In the genomic region with DNA sequence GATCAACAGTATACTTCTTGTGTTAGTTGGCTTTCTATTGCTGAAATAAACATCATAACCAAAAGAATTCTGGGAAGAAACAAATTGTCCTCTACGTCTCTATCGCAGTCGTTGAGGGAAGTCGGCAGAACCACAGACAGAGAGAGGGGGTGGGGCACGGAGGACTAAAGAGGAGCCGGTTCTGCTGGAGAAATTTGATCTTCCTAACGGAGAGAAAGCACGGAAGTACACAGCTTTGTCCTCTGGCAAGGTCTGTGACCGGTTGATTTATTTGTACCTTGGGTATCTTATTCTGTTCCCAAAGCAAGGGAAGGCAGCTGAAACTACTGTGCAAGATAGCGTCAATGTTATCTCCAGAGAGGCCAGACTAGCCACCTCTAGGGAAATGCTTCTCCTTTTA, we compare ENCODE assay signal across 11 mouse cellular contexts. TPM values are rescaled to one million over a fixed set of nuclear protein-coding genes. Genes with fewer than 3 reads are reported as not detected.
DNase-seq lines count a peak whose midpoint lies in the region; ATAC-seq and TF ChIP-seq lines count a peak whose summit lies in the region.
"Had no signal": no experiment of that assay in that cellular context is flagged by ENCODE, and none has a peak within 500 bp of the region (broad histone marks: within the 10 kb centered on the region; RNA-seq: fewer than 3 reads in every experiment).

No protein-coding gene starts in this region.

- no peak for DNase-seq in hindbrain, postnatal 0 days (ENCODE audit: low spot score)
- DNase-seq in embryo, embryonic 11 days = peak; percentile 47
- DNase-seq in limb, embryonic 14.5 days (ENCODE audit: low spot score) = peak; percentile 47
- DNase-seq in testis, postnatal 14 days (ENCODE audit: low spot score) = no peak
- DNase-seq in left cerebral cortex, postnatal 25 days (ENCODE audit: low spot score in 2 of 2) = no peak
- no peak for DNase-seq in layer of hippocampus, adult 2 months (ENCODE audit: low spot score in 2 of 2)
- DNase-seq: cerebellum, postnatal 14 days had no signal

- no peak overlapping the region for H3K9ac ChIP-seq in hindbrain, embryonic 12.5 days
- H3K9ac ChIP-seq in hindbrain, postnatal 0 days (replicated peaks; ENCODE audit: low read length) = no peak overlapping the region
- H3K9ac ChIP-seq in limb, embryonic 14.5 days (ENCODE audit: low read depth, low read length, severe bottlenecking) = no peak overlapping the region

- H3K4me3 ChIP-seq in hindbrain, embryonic 12.5 days = no peak overlapping the region
- H3K4me3 ChIP-seq in hindbrain, postnatal 0 days (ENCODE audit: low read length) = no peak overlapping the region
- H3K4me3 ChIP-seq in E14TG2a.4 (replicated peaks; ENCODE audit: low read length) = peak overlapping the region; percentile 26
- no peak overlapping the region for H3K4me3 ChIP-seq in limb, embryonic 14.5 days (replicated peaks; ENCODE audit: low read length)
- H3K4me3 ChIP-seq in layer of hippocampus, adult 2 months = no peak overlapping the region

- H3K4me1 ChIP-seq in hindbrain, embryonic 12.5 days = 0 out of 2 replicates have a peak, but pooled peaks cover 7% of the 10 kb centered on the region
- no peaks in the 10 kb centered on the region for H3K4me1 ChIP-seq in hindbrain, postnatal 0 days (ENCODE audit: insufficient read depth, low read length)
- H3K4me1 ChIP-seq in E14TG2a.4 (replicated peaks; ENCODE audit: low read depth, low read length) = peaks cover 31% of the 10 kb centered on the region
- H3K4me1 ChIP-seq in limb, embryonic 14.5 days (ENCODE audit: control insufficient read depth, insufficient read depth, low read length) = no peaks in the 10 kb centered on the region

- TF ChIP-seq CTCF in hindbrain, postnatal 0 days (IDR thresholded peaks at IDR 0.05; ENCODE audit: low read depth) = no peak
- no peak for TF ChIP-seq CTCF in E14TG2a.4 (conservative IDR thresholded peaks at IDR 0.05; ENCODE audit: low read length)
- TF ChIP-seq CTCF in layer of hippocampus, adult 2 months (conservative IDR thresholded peaks at IDR 0.05) = no peak

- TF ChIP-seq POLR2A in limb, embryonic 14.5 days (IDR thresholded peaks at IDR 0.05; ENCODE audit: borderline replicate concordance, extremely low read depth, insufficient read depth, insufficient read length) = no peak

- intact Hi-C loops in left cerebral cortex, postnatal 25 days (cut with DNase I) = no loop called here

- no peak for ATAC-seq in hindbrain, embryonic 12.5 days (ENCODE audit: low FRiP score)
- ATAC-seq in hindbrain, postnatal 0 days = no peak
- no peak for ATAC-seq in limb, embryonic 14.5 days (ENCODE audit: low FRiP score, low read depth)

- 12% methylated on average over 10 of the region's 10 CpGs for WGBS in hindbrain, embryonic 12.5 days
- WGBS in hindbrain, postnatal 0 days = 16% methylated on average over 10 of the region's 10 CpGs
- 9% methylated on average over 10 of the region's 10 CpGs for WGBS in limb, embryonic 14.5 days

- no peaks in the 10 kb centered on the region for H3K36me3 ChIP-seq in hindbrain, embryonic 12.5 days
- no peaks in the 10 kb centered on the region for H3K36me3 ChIP-seq in hindbrain, postnatal 0 days (ENCODE audit: insufficient read depth, low read length)
- no peaks in the 10 kb centered on the region for H3K36me3 ChIP-seq in E14TG2a.4 (ENCODE audit: insufficient read depth, low read length)
- no peaks in the 10 kb centered on the region for H3K36me3 ChIP-seq in limb, embryonic 14.5 days (ENCODE audit: control insufficient read depth, insufficient read depth, low read length)

- H3K4me2 ChIP-seq in hindbrain, embryonic 12.5 days (replicated peaks) = peak overlapping the region; percentile 25; the same call in 1 of the 2 replicates
- H3K4me2 ChIP-seq in hindbrain, postnatal 0 days (ENCODE audit: low read depth, low read length) = no peak overlapping the region
- H3K4me2 ChIP-seq in limb, embryonic 14.5 days (replicated peaks; ENCODE audit: low read depth, low read length, severe bottlenecking) = no peak overlapping the region

- no peaks in the 10 kb centered on the region; the same call in 1 of the 2 replicates for H3K27me3 ChIP-seq in hindbrain, embryonic 12.5 days
- H3K27me3 ChIP-seq in hindbrain, postnatal 0 days (ENCODE audit: insufficient read depth, low read length) = no peaks in the 10 kb centered on the region
- peaks cover 41% of the 10 kb centered on the region for H3K27me3 ChIP-seq in E14TG2a.4 (ENCODE audit: insufficient read depth, low read length)
- no peaks in the 10 kb centered on the region for H3K27me3 ChIP-seq in limb, embryonic 14.5 days (ENCODE audit: control insufficient read depth, insufficient read depth, low read length)

- H3K27ac ChIP-seq in hindbrain, embryonic 12.5 days = no peak overlapping the region
- H3K27ac ChIP-seq in hindbrain, postnatal 0 days = no peak overlapping the region
- no peak overlapping the region for H3K27ac ChIP-seq in limb, embryonic 14.5 days (replicated peaks; ENCODE audit: low read depth, low read length)
- H3K27ac ChIP-seq in layer of hippocampus, adult 2 months = no peak overlapping the region

- no peaks in the 10 kb centered on the region for H3K9me3 ChIP-seq in hindbrain, embryonic 12.5 days (replicated peaks)
- no peaks in the 10 kb centered on the region for H3K9me3 ChIP-seq in hindbrain, postnatal 0 days (ENCODE audit: low read length)
- no peaks in the 10 kb centered on the region for H3K9me3 ChIP-seq in E14TG2a.4 (ENCODE audit: low read length)
- H3K9me3 ChIP-seq in limb, embryonic 14.5 days (ENCODE audit: control insufficient read depth, low read length) = no peaks in the 10 kb centered on the region

RNA-seq across cellular contexts. Expression of gene Dhrs4, which starts 7.8 kb away (rescaled TPM):
- 42.7 and 44.5 TPM in 2 replicates for polyA plus RNA-seq in hindbrain, embryonic 12.5 days (2016; fragmentation: Nextera tagmentation; extraction: Ambion mirVana)
- total RNA-seq in hindbrain, postnatal 0 days (2014; rRNA removed) = 15.8 and 18.4 TPM in 2 replicates
- 28.1 and 29.6 TPM in 2 replicates for polyA plus RNA-seq in hindbrain, postnatal 0 days (2015; fragmentation: Nextera tagmentation; extraction: Ambion mirVana)
- 53.0 and 58.6 TPM in 2 replicates for polyA plus RNA-seq in limb, embryonic 14.5 days (2012; rRNA removed)
- 48.4 and 60.3 TPM in 2 replicates for polyA plus RNA-seq in limb, embryonic 14.5 days (2014; fragmentation: Nextera tagmentation; extraction: Ambion mirVana)
- 10 to 100 TPM; 15.2 to 15.4 TPM for total RNA-seq in left cerebral cortex, postnatal 25 days (2021)
- 10 to 100 TPM; 18.6 to 23.7 TPM for total RNA-seq in layer of hippocampus, adult 2 months (2021)

RNA-seq across cellular contexts. Expression of gene Carmil3, which starts 19.6 kb away (rescaled TPM):
- 17.0 and 18.0 TPM in 2 replicates for polyA plus RNA-seq in hindbrain, embryonic 12.5 days (2016; fragmentation: Nextera tagmentation; extraction: Ambion mirVana)
- 90.5 and 120 TPM in 2 replicates for total RNA-seq in hindbrain, postnatal 0 days (2014; rRNA removed)
- 23.8 and 25.2 TPM in 2 replicates for polyA plus RNA-seq in hindbrain, postnatal 0 days (2015; fragmentation: Nextera tagmentation; extraction: Ambion mirVana)
- 24.8 and 28.8 TPM in 2 replicates for polyA plus RNA-seq in limb, embryonic 14.5 days (2012; rRNA removed)
- 3.6 and 5.4 TPM in 2 replicates for polyA plus RNA-seq in limb, embryonic 14.5 days (2014; fragmentation: Nextera tagmentation; extraction: Ambion mirVana)
- 10 to 100 TPM; 46.6 to 46.9 TPM for total RNA-seq in left cerebral cortex, postnatal 25 days (2021)
- total RNA-seq in layer of hippocampus, adult 2 months (2021) = 10 to 100 TPM; 57.9 to 64.4 TPM

RNA-seq across cellular contexts. Expression of gene Cpne6, which starts 39.4 kb away (rescaled TPM):
- polyA plus RNA-seq in hindbrain, embryonic 12.5 days (2016; fragmentation: Nextera tagmentation; extraction: Ambion mirVana) = 0.83 and 1.4 TPM in 2 replicates
- 8.3 and 19.7 TPM in 2 replicates for total RNA-seq in hindbrain, postnatal 0 days (2014; rRNA removed)
- polyA plus RNA-seq in hindbrain, postnatal 0 days (2015; fragmentation: Nextera tagmentation; extraction: Ambion mirVana) = 25.3 and 28.0 TPM in 2 replicates
- 0.74 and 0.83 TPM in 2 replicates for polyA plus RNA-seq in limb, embryonic 14.5 days (2012; rRNA removed)
- polyA plus RNA-seq in limb, embryonic 14.5 days (2014; fragmentation: Nextera tagmentation; extraction: Ambion mirVana) = 0.47 and 0.65 TPM in 2 replicates
- 100 to 1,000 TPM; 180 to 216 TPM for total RNA-seq in left cerebral cortex, postnatal 25 days (2021)
- total RNA-seq in layer of hippocampus, adult 2 months (2021) = 100 to 1,000 TPM; 723 to 730 TPM
- total RNA-seq: CH12.LX had no signal

RNA-seq across cellular contexts. Expression of gene Nrl, which starts 54.0 kb away (rescaled TPM):
- not detected in 2 replicates for polyA plus RNA-seq in hindbrain, embryonic 12.5 days (2016; fragmentation: Nextera tagmentation; extraction: Ambion mirVana)
- total RNA-seq in hindbrain, postnatal 0 days (2014; rRNA removed) = 4.4 and 7.1 TPM in 2 replicates
- 0.23 and 0.33 TPM in 2 replicates for polyA plus RNA-seq in hindbrain, postnatal 0 days (2015; fragmentation: Nextera tagmentation; extraction: Ambion mirVana)
- polyA plus RNA-seq in limb, embryonic 14.5 days (2012; rRNA removed) = 0.06 TPM in 1 of 2 replicates, not detected in the other
- polyA plus RNA-seq in limb, embryonic 14.5 days (2014; fragmentation: Nextera tagmentation; extraction: Ambion mirVana) = not detected in 2 replicates
- 1 to 10 TPM in 1 of 2 experiments, under 1 TPM in 1; 0.34 to 1.2 TPM for total RNA-seq in left cerebral cortex, postnatal 25 days (2021)
- total RNA-seq in layer of hippocampus, adult 2 months (2021) = 1 to 10 TPM; 2.2 to 3.6 TPM
- total RNA-seq: adrenal gland, adult 18-20 months had no signal

Comparison
In these comparisons a context has a peak if more than half of its experiments do, and no peak if none do; other contexts are left out.
1. DNase-seq: peak in embryo, embryonic 11 days (single experiment) and limb, embryonic 14.5 days (single experiment); none in hindbrain, postnatal 0 days (single experiment), testis, postnatal 14 days (single experiment), left cerebral cortex, postnatal 25 days (0 of 2) and layer of hippocampus, adult 2 months (0 of 2).